Mouse (Mus musculus): ENCODE data around the gene Cep68.

GRCm38 (mm10) chr11:20231128-20231878 is 17.9 kb downstream of the Cep68 start:
- TF ChIP-seq CTCF (conservative IDR thresholded peaks at IDR 0.05; ENCODE audit: low read length) = peak; percentile 31
- TF ChIP-seq POU5F1 (IDR thresholded peaks at IDR 0.05; ENCODE audit: borderline replicate concordance, low read length) = peak; percentile 92
